Mouse (Mus musculus) intestine, embryonic 16.5 days (tissue): ENCODE data around the gene Ttf1. TPM values are rescaled to one million over a fixed set of nuclear protein-coding genes. Genes with fewer than 3 reads are reported as not detected.

Experiments
- ATAC-seq: fragments of 200-750 bp; cut with Nextera tagmentation; 2 replicates; pipeline ENCODE4 v1.8.0; 2017; ENCODE audit warnings: moderate TSS enrichment, moderate library complexity
- H3K27ac ChIP-seq: fragments of 300-500 bp; sonication (generic); 2 replicates; pipeline ENCODE4 v1.5.1; 2014; ENCODE audit warnings: mild to moderate bottlenecking, low read length
- H3K27me3 ChIP-seq: fragments of 300-500 bp; sonication (generic); replicated peaks from 2 replicates; pipeline ENCODE4 v1.6.1; 2014; ENCODE audit warnings: low read length, control low read depth, mixed read lengths; ENCODE audit not compliant: control insufficient read depth, insufficient read depth
- H3K36me3 ChIP-seq: fragments of 300-500 bp; sonication (generic); 2 replicates; pipeline ENCODE4 v1.6.1; 2014; ENCODE audit warnings: low read length, control low read depth; ENCODE audit not compliant: control insufficient read depth, insufficient read depth
- H3K4me1 ChIP-seq: fragments of 300-500 bp; sonication (generic); 2 replicates; pipeline ENCODE4 v1.6.1; 2014; ENCODE audit warnings: low read length, control low read depth, mixed read lengths; ENCODE audit not compliant: control insufficient read depth, insufficient read depth
- H3K4me2 ChIP-seq: fragments of 300-500 bp; sonication (generic); 2 replicates; pipeline ENCODE4 v1.6.1; 2014; ENCODE audit warnings: low read depth, low read length, control low read depth
- H3K4me3 ChIP-seq: fragments of 300-500 bp; sonication (generic); 2 replicates; pipeline ENCODE4 v1.5.1; 2014; ENCODE audit warnings: mild to moderate bottlenecking, low read length
- H3K9ac ChIP-seq: fragments of 300-500 bp; sonication (generic); 2 replicates; pipeline ENCODE4 v1.6.1; 2014; ENCODE audit warnings: low read depth, low read length
- H3K9me3 ChIP-seq: fragments of 300-500 bp; sonication (generic); 2 replicates; pipeline ENCODE4 v1.6.1; 2016; ENCODE audit warnings: low read length, control low read depth; ENCODE audit not compliant: control insufficient read depth
- WGBS: fragments of 180-500 bp; shearing (Covaris S2); extraction: QIAGEN DNeasy Blood & Tissue Kit; methylation state at CpG from one replicate; pipeline ENCODE4 v1.1.7; 2014; 5-methylcytosine and 5-hydroxymethylcytosine counted together
- polyA plus RNA-seq: library from polyadenylated mRNA; unstranded; fragments of >200 nt; fragmentation: Nextera tagmentation; extraction: Ambion mirVana; gene quantifications from 2 replicates; pipeline ENCODE4 v1.2.1, GENCODE M21; 2015

The Ttf1 gene
- polyA plus RNA-seq: 7.6 and 9.2 TPM in 2 replicates

GRCm38 (mm10) chr2:29060135-29060597 is at the start of gene Ttf1:
Gene Ttf1, plus strand, starts transcription at chr2:29060262.
- Histone ChIP-seq H3K4me2 (peak within 1 kb of the TSS; percentile 56), H3K4me3 (peak within 1 kb of the TSS; percentile 88), H3K9ac (peak within 1 kb of the TSS; percentile 86), H3K9me3 (no peaks in the 10 kb centered on the region), H3K27ac (peak within 1 kb of the TSS; percentile 98), H3K4me1 (peaks cover 8% of the 10 kb centered on the region), H3K27me3 (no peaks in the 10 kb centered on the region), H3K36me3 (no peaks in the 10 kb centered on the region)
- under 1% methylated on average over 41 of the region's 41 CpGs for WGBS
- peak; percentile 97 for ATAC-seq

GRCm38 (mm10) chr2:29012523-29012922 is 47.5 kb upstream of the Ttf1 start:
- Histone ChIP-seq H3K27me3 (no peaks in the 10 kb centered on the region), H3K27ac (no peak overlapping the region), H3K4me2 (no peak overlapping the region), H3K9me3 (no peaks in the 10 kb centered on the region), H3K4me1 (peaks cover 3% of the 10 kb centered on the region; the same call in 1 of the 2 replicates), H3K36me3 (no peaks in the 10 kb centered on the region), H3K9ac (no peak overlapping the region), H3K4me3 (no peak overlapping the region)
- ATAC-seq: no peak
- WGBS: 66% methylated on average over 5 of the region's 5 CpGs

GRCm38 (mm10) chr2:29016599-29017587 is 43.2 kb upstream of the Ttf1 start:
- H3K9ac ChIP-seq: no peak overlapping the region
- H3K27ac ChIP-seq: no peak overlapping the region
- no peaks in the 10 kb centered on the region for H3K36me3 ChIP-seq
- 55% methylated on average over 27 of the region's 27 CpGs for WGBS
- H3K27me3 ChIP-seq: no peaks in the 10 kb centered on the region
- no peak overlapping the region for H3K4me2 ChIP-seq
- no peak for ATAC-seq
- H3K9me3 ChIP-seq: no peaks in the 10 kb centered on the region
- peaks cover 3% of the 10 kb centered on the region; the same call in 1 of the 2 replicates for H3K4me1 ChIP-seq
- H3K4me3 ChIP-seq: no peak overlapping the region

- H3K27me3 ChIP-seq: no peaks in the 10 kb centered on the region
- WGBS: 53% methylated on average over 5 of the region's 5 CpGs
- H3K4me3 ChIP-seq: no peak overlapping the region
Measured at GRCm38 (mm10) chr2:29018680-29019079, 41.4 kb upstream of the Ttf1 start.

GRCm38 (mm10) chr2:29021025-29021424 is 39.0 kb upstream of the Ttf1 start:
- 26% methylated on average over 17 of the region's 17 CpGs for whole genome bisulfite sequencing
- H3K27me3 ChIP-seq: no peaks in the 10 kb centered on the region
- no peak overlapping the region for H3K4me3 ChIP-seq
- H3K4me1 ChIP-seq: peaks cover 2% of the 10 kb centered on the region; the same call in 1 of the 2 replicates
- H3K4me2 ChIP-seq: no peak overlapping the region; the same call in 1 of the 2 replicates
- H3K36me3 ChIP-seq: no peaks in the 10 kb centered on the region
- no peaks in the 10 kb centered on the region for H3K9me3 ChIP-seq
- H3K9ac ChIP-seq: no peak overlapping the region
- H3K27ac ChIP-seq: no peak overlapping the region
- ATAC-seq: no peak

More at GRCm38 (mm10) chr2:29018680-29019079, 41.4 kb upstream of the Ttf1 start:
- no peak for ATAC-seq
- Histone ChIP-seq H3K4me1 (peaks cover 3% of the 10 kb centered on the region; the same call in 1 of the 2 replicates), H3K9me3 (no peaks in the 10 kb centered on the region), H3K27ac (no peak overlapping the region), H3K36me3 (no peaks in the 10 kb centered on the region), H3K9ac (no peak overlapping the region), H3K4me2 (no peak overlapping the region)

GRCm38 (mm10) chr2:29023001-29023400 is 37.1 kb upstream of the Ttf1 start:
- 91% methylated on average over 7 of the region's 7 CpGs for WGBS
- Histone ChIP-seq H3K4me3 (no peak overlapping the region), H3K27ac (no peak overlapping the region), H3K4me2 (no peak overlapping the region), H3K4me1 (no peaks in the 10 kb centered on the region), H3K36me3 (no peaks in the 10 kb centered on the region), H3K9ac (no peak overlapping the region), H3K27me3 (no peaks in the 10 kb centered on the region), H3K9me3 (no peaks in the 10 kb centered on the region)
- no peak for ATAC-seq

GRCm38 (mm10) chr2:29025284-29025683 is 34.8 kb upstream of the Ttf1 start:
- H3K27ac ChIP-seq: no peak overlapping the region
- H3K4me1 ChIP-seq: peaks cover 4% of the 10 kb centered on the region; the same call in 1 of the 2 replicates
- H3K36me3 ChIP-seq: no peaks in the 10 kb centered on the region
- no peaks in the 10 kb centered on the region for H3K27me3 ChIP-seq
- WGBS: 80% methylated on average over 5 of the region's 5 CpGs
- H3K4me3 ChIP-seq: no peak overlapping the region
- no peak overlapping the region for H3K4me2 ChIP-seq
- H3K9me3 ChIP-seq: no peaks in the 10 kb centered on the region
- no peak overlapping the region for H3K9ac ChIP-seq
- ATAC-seq: no peak

- H3K27ac ChIP-seq: no peak overlapping the region
- H3K4me3 ChIP-seq: no peak overlapping the region
- H3K4me2 ChIP-seq: no peak overlapping the region
- H3K9ac ChIP-seq: no peak overlapping the region
- H3K4me1 ChIP-seq: peaks cover 4% of the 10 kb centered on the region; the same call in 1 of the 2 replicates
- H3K27me3 ChIP-seq: no peaks in the 10 kb centered on the region
- ATAC-seq: no peak
- 40% methylated on average over 20 of the region's 20 CpGs for WGBS
- H3K9me3 ChIP-seq: no peaks in the 10 kb centered on the region
- no peaks in the 10 kb centered on the region for H3K36me3 ChIP-seq
Measured at GRCm38 (mm10) chr2:29030048-29030734, 29.9 kb upstream of the Ttf1 start.

GRCm38 (mm10) chr2:29031951-29032350 is 28.1 kb upstream of the Ttf1 start:
- no peak overlapping the region for H3K27ac ChIP-seq
- no peaks in the 10 kb centered on the region for H3K9me3 ChIP-seq
- H3K4me3 ChIP-seq: no peak overlapping the region
- whole genome bisulfite sequencing: 96% methylated on average over 4 of the region's 4 CpGs
- no peaks in the 10 kb centered on the region for H3K36me3 ChIP-seq
- no peaks in the 10 kb centered on the region for H3K27me3 ChIP-seq
- no peak overlapping the region for H3K4me2 ChIP-seq
- peaks cover 4% of the 10 kb centered on the region; the same call in 1 of the 2 replicates for H3K4me1 ChIP-seq
- H3K9ac ChIP-seq: no peak overlapping the region
- ATAC-seq: no peak
